Mouse (Mus musculus): Measurements from ENCODE around the gene Dcaf10.

DNA sequence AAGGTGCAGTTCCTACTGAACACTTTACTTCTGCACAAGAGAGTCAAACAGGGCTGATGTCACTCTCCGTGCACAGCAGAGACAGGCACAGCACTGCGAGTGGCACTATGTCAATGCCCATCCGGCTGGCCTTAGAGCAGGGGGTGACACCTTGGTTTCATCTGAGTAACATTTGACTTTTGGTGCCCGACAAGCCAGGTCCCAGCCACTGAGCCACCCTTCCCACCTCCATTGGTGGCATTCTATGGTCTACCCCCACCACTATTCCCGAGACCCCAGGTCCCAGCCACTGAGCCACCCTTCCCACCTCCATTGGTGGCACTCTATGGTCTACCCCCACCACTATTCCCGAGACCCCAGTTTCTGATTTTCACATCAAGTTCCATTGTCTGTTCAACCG is 62.2 kb downstream of the Dcaf10 start:
- no peak for TF ChIP-seq EP300 (IDR thresholded peaks at IDR 0.05; ENCODE audit: insufficient read depth, low read depth, low read length)
- no peak for TF ChIP-seq CTCF (IDR thresholded peaks at IDR 0.05)
